Mouse (Mus musculus) NIH3T3 (cell line): ENCODE results near the gene Csf1.

Experiments used
- DNase-seq: peaks from one replicate; pipeline ENCODE4 v3.0.0-alpha.2; 2012; ENCODE audit warnings: low read depth

The Csf1 gene

GRCm38 (mm10) chr3:107703675-107704370 is 56.4 kb downstream of the Csf1 start:
- DNase-seq, result no peak

- DNase-seq, result no peak
These were observed 58.4 kb downstream of the Csf1 start for GRCm38 (mm10) chr3:107701767-107702394.

GRCm38 (mm10) chr3:107700625-107701024 is 59.6 kb downstream of the Csf1 start:
- DNase-seq, result no peak

GRCm38 (mm10) chr3:107696910-107697309 is 63.4 kb downstream of the Csf1 start:
- DNase-seq, result no peak

- DNase-seq, result peak; percentile 99
These were observed 64.1 kb downstream of the Csf1 start, which contains the start of gene Ahcyl1 for GRCm38 (mm10) chr3:107695948-107696881. Gene Ahcyl1, minus strand, starts transcription at chr3:107696560.

- peak; percentile 43 for DNase-seq
These were observed 64.9 kb downstream of the Csf1 start for GRCm38 (mm10) chr3:107695219-107695947.

GRCm38 (mm10) chr3:107694256-107694900 is 65.9 kb downstream of the Csf1 start:
- DNase-seq, result no peak
